Mouse (Mus musculus) ES-E14 (cell line): ENCODE results near the gene Bmp2k. TPM values are rescaled to one million over a fixed set of nuclear protein-coding genes. Genes with fewer than 3 reads are reported as not detected.

Experiments used
- DNase-seq: peaks from one replicate; pipeline ENCODE4 v3.0.0-alpha.2; 2013; ENCODE audit warnings: low read depth, low spot score
- H3K27ac ChIP-seq: 2 replicates; pipeline ENCODE4 v1.5.1; 2012; ENCODE audit warnings: low read depth, mild to moderate bottlenecking, low read length, moderate library complexity, mixed read lengths; ENCODE audit not compliant: poor library complexity, insufficient read depth, severe bottlenecking
- H3K36me3 ChIP-seq: 2 replicates; pipeline ENCODE4 v1.6.1; 2012; ENCODE audit warnings: mild to moderate bottlenecking, low read length, moderate library complexity, mixed read lengths; ENCODE audit not compliant: control insufficient read depth, poor library complexity, insufficient read depth, severe bottlenecking
- H3K4me1 ChIP-seq, 2 experiments: fragments of 150-350 bp in 1 of 2; sonication (generic) in 1 of 2; 2 replicates each; pipeline ENCODE4 v1.6.1; 2012; ENCODE audit warnings: low read length in 2 of 2, mild to moderate bottlenecking in 1 of 2, mixed read lengths in 1 of 2; ENCODE audit not compliant: control insufficient read depth in 2 of 2, insufficient read depth in 2 of 2, poor library complexity in 1 of 2
- H3K4me3 ChIP-seq, 2 experiments: fragments of 150-350 bp in 1 of 2; sonication (generic) in 1 of 2; 2 replicates each; pipeline ENCODE4 v1.5.1; 2012; ENCODE audit warnings: low read length in 2 of 2, low read depth in 1 of 2, mild to moderate bottlenecking in 1 of 2, mixed read lengths in 1 of 2; ENCODE audit not compliant: insufficient read depth in 1 of 2, poor library complexity in 1 of 2, severe bottlenecking in 1 of 2
- H3K9ac ChIP-seq: 2 replicates; pipeline ENCODE4 v1.6.1; 2012; ENCODE audit warnings: low read depth, mild to moderate bottlenecking, low read length, mixed read lengths; ENCODE audit not compliant: poor library complexity, insufficient read depth, severe bottlenecking
- H3K9me3 ChIP-seq: fragments of 150-350 bp; sonication (generic); 2 replicates; pipeline ENCODE4 v1.6.1; 2012; ENCODE audit warnings: low read depth, mild to moderate bottlenecking, low read length; ENCODE audit not compliant: control insufficient read depth, insufficient read depth
- CHD2 ChIP-seq: IDR thresholded peaks from 2 replicates; pipeline ENCODE4 v1.6.1; 2014; ENCODE audit warnings: mild to moderate bottlenecking, low read depth, low read length, inconsistent platforms
- HCFC1 ChIP-seq: IDR thresholded peaks from 2 replicates; pipeline ENCODE4 v1.6.1; 2012; ENCODE audit warnings: low read length, inconsistent platforms, borderline replicate concordance; ENCODE audit not compliant: insufficient read depth
- MAFK ChIP-seq: IDR thresholded peaks from 2 replicates; pipeline ENCODE4 v1.6.1; 2014; ENCODE audit warnings: mild to moderate bottlenecking, low read depth, low read length, inconsistent platforms; ENCODE audit not compliant: insufficient read depth
- ZC3H11A ChIP-seq: IDR thresholded peaks from 2 replicates; pipeline ENCODE4 v1.6.1; 2012; ENCODE audit warnings: low read depth, mild to moderate bottlenecking, inconsistent platforms, low read length, borderline replicate concordance
- ZNF384 ChIP-seq: IDR thresholded peaks from 2 replicates; pipeline ENCODE4 v1.6.1; 2012; ENCODE audit warnings: low read depth, low read length, inconsistent platforms
- in situ Hi-C, 2 experiments: fragments of 600-800 bp; cut with MboI; formaldehyde crosslinking; loops; one replicate each; pipeline ENCODE4 v1.15.1; 2025; ENCODE audit warnings: low sequenced_read_pairs in 2 of 2, inconsistent platforms in 1 of 2; ENCODE audit not compliant: unreplicated experiment in 2 of 2
- total RNA-seq: library from RNA; depleted of rRNA; stranded (reverse); fragments of 300-350 nt; gene quantifications from 2 replicates; pipeline ENCODE4 v1.2.3, GENCODE M21; 2012

Bmp2k gene
- total RNA-seq, 1 experiment, result 7.1 TPM

GRCm38 (mm10) chr5:96951493-96952105, 45.9 kb upstream of the Bmp2k start:
- H3K4me1 ChIP-seq, result no peaks in the 10 kb centered on the region

GRCm38 (mm10) chr5:96954040-96954439, 43.4 kb upstream of the Bmp2k start:
- H3K27ac ChIP-seq, result no peak overlapping the region
- TF ChIP-seq CHD2, result no peak
- TF ChIP-seq HCFC1, result no peak
- no peak for TF ChIP-seq MAFK
- TF ChIP-seq ZNF384, result no peak
- no peak for TF ChIP-seq ZC3H11A

More at GRCm38 (mm10) chr5:96951493-96952105, 45.9 kb upstream of the Bmp2k start:
- H3K27ac ChIP-seq, result no peak overlapping the region
- H3K4me3 ChIP-seq, result no peak overlapping the region
- H3K9ac ChIP-seq, result no peak overlapping the region
- in situ Hi-C loops, result no loop called here
- TF ChIP-seq ZNF384 (no peak), MAFK (no peak)
- DNase-seq, result no peak
- H3K36me3 ChIP-seq, result no peaks in the 10 kb centered on the region
- no peaks in the 10 kb centered on the region for H3K9me3 ChIP-seq

GRCm38 (mm10) chr5:96954466-96955027, 42.9 kb upstream of the Bmp2k start:
- in situ Hi-C loops, result no loop called here

More at GRCm38 (mm10) chr5:96954040-96954439, 43.4 kb upstream of the Bmp2k start:
- H3K9ac ChIP-seq, result no peak overlapping the region
- no peak for DNase-seq
- H3K4me3 ChIP-seq, result no peak overlapping the region
- in situ Hi-C loops, result no loop called here
- no peaks in the 10 kb centered on the region for H3K4me1 ChIP-seq
- H3K9me3 ChIP-seq, result no peaks in the 10 kb centered on the region
- H3K36me3 ChIP-seq, result no peaks in the 10 kb centered on the region

GRCm38 (mm10) chr5:96956926-96957325, 40.6 kb upstream of the Bmp2k start:
- Histone ChIP-seq H3K27ac (no peak overlapping the region), H3K36me3 (no peaks in the 10 kb centered on the region), H3K4me3 (no peak overlapping the region), H3K4me1 (no peaks in the 10 kb centered on the region), H3K9ac (no peak overlapping the region), H3K9me3 (no peaks in the 10 kb centered on the region)
- no peak for DNase-seq
- TF ChIP-seq ZC3H11A (no peak), CHD2 (no peak), MAFK (no peak), ZNF384 (no peak), HCFC1 (no peak)
- in situ Hi-C loops, result no loop called here

More at GRCm38 (mm10) chr5:96954466-96955027, 42.9 kb upstream of the Bmp2k start:
- Histone ChIP-seq H3K27ac (no peak overlapping the region), H3K4me1 (no peaks in the 10 kb centered on the region), H3K9me3 (no peaks in the 10 kb centered on the region), H3K36me3 (no peaks in the 10 kb centered on the region), H3K4me3 (no peak overlapping the region), H3K9ac (no peak overlapping the region)
- no peak for DNase-seq
- no peak for TF ChIP-seq CHD2
- no peak for TF ChIP-seq ZNF384

GRCm38 (mm10) chr5:96961122-96961521, 36.4 kb upstream of the Bmp2k start:
- no peaks in the 10 kb centered on the region for H3K9me3 ChIP-seq
- no peak overlapping the region for H3K4me3 ChIP-seq
- DNase-seq, result no peak
- H3K4me1 ChIP-seq, result no peaks in the 10 kb centered on the region; a peak in 1 of 4 replicates
- no peak overlapping the region for H3K9ac ChIP-seq
- TF ChIP-seq ZC3H11A, result no peak
- no peak for TF ChIP-seq ZNF384
- no peak for TF ChIP-seq CHD2
- no peak for TF ChIP-seq MAFK
- no peak for TF ChIP-seq HCFC1
- in situ Hi-C loops, result no loop called here
- no peak overlapping the region for H3K27ac ChIP-seq
- H3K36me3 ChIP-seq, result no peaks in the 10 kb centered on the region
